Mouse (Mus musculus): ENCODE data around the gene Heatr5a.

- no peak for TF ChIP-seq GATA1 (IDR thresholded peaks at IDR 0.05; ENCODE audit: low read length)
- TF ChIP-seq TAL1 (IDR thresholded peaks at IDR 0.05; ENCODE audit: low read length): no peak
Observed at GRCm38 (mm10) chr12:51888609-51889008, 82.5 kb downstream of the Heatr5a start.
